Mouse (Mus musculus) natural killer cell, adult 2 months (primary cell): ENCODE data around the gene Gm49339.
"Not testable (repeated sequence)": the region's sequence is repeated elsewhere in the genome, so short reads cannot be mapped to it uniquely, and the experiment has no call there.

Experiments used
- DNase-seq, 2 experiments: peaks; one replicate each; pipeline ENCODE4 v3.0.0; 2022; ENCODE audit warnings: low spot score in 2 of 2

Gene Gm49339

DNA sequence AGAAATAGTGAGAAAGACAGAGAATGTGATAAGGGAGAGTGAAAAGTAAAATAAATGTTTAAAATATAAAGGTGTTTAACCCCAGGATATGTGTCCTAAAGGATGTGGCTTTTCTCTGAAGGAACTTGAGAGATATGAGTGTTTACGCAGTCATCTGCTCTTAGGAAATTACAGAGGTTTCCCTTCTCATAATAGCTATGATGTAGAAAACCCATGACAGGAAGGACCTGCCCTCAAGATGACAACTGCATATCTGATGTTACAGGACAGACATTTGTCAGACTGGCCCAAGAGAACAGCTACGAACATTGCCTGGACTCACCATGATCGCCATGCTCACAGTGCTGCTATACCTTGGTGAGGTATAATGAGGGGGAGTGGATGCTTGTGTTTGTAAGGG is at the start of gene Gm49339, which contains the start of gene Lilr4b:
TSS of gene Gm49339 (plus strand) at position 216 of the 400 bp plus-strand sequence.
TSS of gene Lilr4b (plus strand) at position 236 of the 400 bp plus-strand sequence.
- DNase-seq: not testable (repeated sequence)

DNA sequence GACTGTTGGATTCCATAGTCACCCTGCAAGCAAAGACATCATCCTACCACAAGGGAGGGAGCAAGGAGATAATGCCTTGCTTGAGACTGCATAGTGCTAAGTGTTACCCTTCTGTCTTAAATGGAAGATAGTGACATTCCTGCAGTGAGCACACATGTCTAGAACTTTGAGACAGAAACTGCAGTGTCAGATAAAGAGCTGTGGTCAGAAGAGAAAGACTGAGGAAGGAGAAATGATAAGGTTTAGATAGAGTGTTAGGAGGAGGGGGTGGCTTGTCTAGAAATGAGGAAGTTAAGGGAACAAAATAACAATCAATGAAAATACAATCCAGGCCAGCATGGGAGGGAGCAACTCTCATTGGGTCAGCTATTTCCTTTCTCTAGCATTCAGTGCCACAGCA is 47.5 kb upstream of the Gm49339 start:
- DNase-seq: no peak

DNA sequence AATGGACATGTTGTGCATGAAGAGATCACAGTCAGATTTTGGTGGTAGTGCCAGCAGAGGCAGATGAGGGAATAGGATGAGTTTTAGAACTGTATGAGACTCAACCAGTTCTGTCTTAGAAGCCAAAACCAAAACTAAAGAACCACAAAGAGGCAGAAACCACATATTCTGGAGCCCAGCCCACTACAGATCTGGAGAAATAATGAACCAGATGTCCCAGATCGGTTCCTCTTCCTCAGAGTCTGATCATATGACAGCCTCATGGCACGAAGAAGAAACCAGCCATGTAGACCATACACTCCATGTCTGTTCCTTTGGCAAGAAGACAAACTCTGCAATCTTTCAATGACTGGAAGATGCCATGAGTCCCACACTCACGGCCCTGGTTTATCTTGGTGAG is 44.7 kb upstream of the Gm49339 start:
- DNase-seq: no peak

DNA sequence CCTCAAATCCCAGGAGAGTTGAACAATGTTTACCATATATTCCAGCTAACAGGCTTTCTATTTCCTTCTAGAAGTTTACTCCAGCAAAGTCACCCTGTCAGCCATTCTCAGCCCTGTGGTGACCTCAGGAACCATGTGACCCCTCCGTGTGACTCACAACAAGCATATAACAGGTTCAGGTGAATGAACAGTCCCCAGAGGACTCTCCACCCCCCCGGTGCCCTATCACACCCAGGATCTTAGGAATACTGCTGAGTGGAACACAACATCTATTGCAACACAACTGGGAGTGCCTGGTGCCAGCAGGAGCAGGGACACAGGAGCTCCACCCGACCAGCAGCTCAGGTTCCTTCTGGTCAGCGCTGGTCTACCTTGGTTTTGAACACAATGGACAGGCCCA is 28.8 kb upstream of the Gm49339 start:
- no peak for DNase-seq

DNA sequence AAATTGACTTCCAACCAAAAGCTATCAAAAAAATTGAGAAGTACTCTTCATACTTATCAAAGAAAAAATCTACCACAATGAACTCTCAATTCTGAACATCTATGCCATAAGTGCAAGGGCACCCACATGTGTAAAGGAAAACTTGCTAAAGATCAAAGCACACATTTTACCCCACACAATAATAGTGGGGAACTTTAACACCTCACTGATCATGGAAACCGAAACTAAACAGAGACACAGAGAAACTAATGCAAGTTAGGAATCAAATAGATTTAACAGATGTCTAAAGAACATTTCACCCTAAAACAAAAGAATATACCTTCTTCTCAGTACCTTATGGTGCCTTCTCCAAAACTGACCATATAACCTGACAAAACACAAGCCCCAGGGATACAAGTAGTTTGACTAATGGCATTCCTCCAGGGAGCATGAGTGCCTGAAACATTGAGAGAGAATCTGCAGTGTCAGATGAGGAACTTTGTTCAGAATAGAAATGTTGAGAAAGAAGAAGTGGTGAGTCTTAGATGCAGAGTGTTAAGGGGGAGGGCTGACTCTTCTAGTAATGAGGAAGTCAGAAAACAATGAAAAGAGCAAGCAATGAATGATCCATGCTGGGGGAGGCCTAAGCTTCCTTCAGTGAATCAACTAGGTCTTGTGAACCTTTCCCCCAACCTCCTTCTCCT is 26.7 kb upstream of the Gm49339 start:
- DNase-seq: peak in 1 of 2 experiments; percentile 32

DNA sequence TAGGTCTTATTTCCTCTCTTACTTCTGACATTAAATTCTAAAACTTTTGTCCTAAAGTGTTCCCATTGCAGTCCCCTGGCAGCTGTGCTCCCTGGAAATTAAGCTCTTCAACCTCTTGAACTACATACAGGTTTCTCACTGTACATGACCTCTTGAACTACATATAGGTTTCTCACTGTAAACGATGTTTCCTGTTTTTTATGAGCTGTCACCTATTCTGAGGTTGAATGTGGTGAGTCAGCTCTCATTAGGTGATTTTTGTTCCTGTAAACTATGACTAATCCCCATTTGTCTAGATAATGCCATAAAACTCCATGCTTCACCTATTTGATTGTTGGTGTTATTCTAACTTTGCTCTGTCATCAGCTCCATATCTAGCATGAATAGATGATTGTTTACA is 26.0 kb upstream of the Gm49339 start:
- DNase-seq: peak in 1 of 2 experiments; percentile 7

DNA sequence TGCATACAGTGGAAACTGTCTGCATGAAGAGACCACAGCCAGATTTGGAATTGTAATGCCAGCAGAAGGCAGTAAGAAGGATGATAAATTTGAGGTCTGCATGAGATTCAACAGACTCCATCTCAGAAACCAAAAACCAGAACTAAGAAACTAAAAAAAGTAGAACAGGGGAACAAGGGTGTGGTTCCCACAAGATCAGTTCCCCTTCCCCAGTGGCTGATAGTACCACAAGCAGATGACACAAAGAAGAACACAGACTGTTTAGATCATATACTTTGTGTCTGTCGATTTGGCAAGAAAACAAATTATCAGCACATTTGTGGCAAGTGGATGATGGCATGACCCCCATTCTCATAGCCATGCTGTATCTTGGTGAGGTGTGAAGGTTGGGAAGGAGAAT is 24.6 kb upstream of the Gm49339 start:
- DNase-seq: peak in 1 of 2 experiments; percentile 32

DNA sequence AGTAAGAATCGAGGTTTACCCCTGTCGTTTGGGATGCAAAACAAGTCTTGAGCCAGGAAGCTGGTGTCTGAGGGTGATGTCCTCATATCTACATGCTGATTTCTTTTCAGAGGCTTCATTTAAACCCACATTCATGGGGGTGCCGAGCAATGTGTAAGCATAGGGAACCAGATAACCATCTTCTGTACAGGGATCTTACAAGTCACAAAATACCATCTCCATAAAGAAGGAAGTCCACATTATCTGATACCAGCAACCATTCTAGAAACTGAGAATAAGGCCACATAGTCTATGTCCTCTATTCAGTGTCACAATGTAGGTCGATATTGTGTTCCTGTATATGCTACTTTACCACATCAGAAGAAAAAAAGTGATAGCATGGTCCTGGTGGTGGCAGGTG is 24.0 kb upstream of the Gm49339 start:
- no peak for DNase-seq

DNA sequence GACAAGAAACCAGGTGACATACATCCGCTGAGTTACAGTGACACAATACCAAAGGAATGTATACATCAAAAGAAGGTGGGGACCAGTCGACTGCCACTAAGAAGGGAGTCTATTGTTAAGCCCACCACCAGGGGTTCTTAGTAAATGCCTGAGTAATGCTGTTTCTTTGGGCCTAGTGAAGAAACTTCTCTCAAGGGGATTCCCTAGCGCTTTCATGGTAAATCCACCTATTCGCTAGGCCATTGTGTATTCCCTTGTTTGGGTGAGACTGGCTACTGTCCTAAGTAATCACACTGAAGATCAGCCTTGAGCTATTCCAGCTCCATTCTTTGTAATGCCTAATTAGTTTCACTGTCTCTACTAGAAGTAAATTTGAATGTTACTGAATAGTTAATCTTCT is 16.6 kb upstream of the Gm49339 start:
- not testable (repeated sequence) for DNase-seq

DNA sequence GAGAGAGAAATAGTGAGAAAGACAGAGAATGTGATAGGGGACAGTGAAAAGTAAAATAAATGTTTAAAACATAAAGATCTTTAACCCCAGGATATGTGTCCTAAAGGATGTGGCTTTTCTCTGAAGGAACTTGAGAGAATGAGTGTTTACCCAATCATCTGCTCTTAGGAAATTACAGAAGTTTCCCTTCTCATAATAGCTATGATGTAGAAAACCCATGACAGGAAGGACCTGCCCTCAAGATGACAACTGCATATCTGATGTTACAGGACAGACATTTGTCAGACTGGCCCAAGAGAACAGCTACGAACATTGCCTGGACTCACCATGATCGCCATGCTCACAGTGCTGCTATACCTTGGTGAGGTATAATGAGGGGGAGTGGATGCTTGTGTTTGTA is 10.3 kb downstream of the Gm49339 start, which contains the start of gene Lilrb4a:
TSS of gene Lilrb4a (plus strand) at position 266 of the 400 bp plus-strand sequence.
- DNase-seq: peak in 1 of 2 experiments; percentile 5

DNA sequence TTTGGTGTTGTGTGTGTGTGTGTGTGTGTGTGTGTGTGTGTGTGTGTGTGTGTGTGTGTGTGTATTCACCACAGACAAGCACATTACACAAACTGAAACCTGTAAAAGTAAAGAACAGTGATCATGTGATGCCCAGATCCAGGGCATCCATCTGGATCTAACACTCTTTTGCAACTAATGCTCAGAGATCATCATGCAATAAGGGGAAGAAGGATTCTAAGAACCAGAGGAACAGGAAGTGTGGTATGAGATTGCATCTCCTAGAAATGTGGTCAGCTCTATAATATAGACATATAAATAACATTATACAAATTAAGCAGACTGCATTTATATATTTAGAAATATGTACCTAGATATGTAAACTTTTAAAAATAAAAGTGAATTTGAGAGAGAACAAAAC is 39.6 kb downstream of the Gm49339 start:
- no peak for DNase-seq

DNA sequence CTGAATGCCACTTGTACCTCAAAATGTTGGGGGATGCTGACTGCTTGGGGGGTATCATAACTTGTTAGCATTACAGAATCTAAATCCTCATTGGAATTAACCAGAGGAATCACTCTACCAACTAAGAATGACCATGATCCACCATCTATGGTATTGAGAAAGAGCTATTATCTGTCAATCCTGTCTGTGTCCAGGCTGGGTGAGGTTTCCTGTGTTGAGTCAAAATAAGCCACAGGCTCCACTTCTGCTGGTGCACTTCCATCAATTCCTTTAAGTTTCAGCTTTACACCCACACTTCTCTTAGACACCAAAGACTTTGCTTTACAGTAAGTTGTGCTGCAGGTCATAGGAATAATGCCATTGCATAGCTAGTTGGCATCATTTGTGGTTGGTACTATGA is 41.0 kb downstream of the Gm49339 start:
- DNase-seq: no peak

DNA sequence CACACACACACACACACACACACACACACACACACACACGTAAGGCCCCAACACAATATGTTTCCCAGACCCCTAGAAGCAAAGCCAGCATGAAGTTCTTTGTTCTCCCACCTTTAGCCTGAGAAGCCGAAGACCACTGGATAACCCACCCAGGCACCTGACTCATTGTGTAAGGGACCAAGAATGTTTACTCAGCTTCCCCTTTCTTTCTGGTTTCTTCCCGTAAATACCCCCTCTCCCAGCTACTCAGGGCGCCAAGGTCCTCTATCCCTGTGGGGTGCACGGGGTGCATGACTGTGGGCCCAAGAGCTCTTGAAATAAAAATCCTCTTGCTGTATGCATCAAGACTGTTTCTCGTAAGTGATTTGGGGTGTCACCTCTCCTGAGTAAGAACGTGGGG is 45.7 kb downstream of the Gm49339 start:
- no peak for DNase-seq

DNA sequence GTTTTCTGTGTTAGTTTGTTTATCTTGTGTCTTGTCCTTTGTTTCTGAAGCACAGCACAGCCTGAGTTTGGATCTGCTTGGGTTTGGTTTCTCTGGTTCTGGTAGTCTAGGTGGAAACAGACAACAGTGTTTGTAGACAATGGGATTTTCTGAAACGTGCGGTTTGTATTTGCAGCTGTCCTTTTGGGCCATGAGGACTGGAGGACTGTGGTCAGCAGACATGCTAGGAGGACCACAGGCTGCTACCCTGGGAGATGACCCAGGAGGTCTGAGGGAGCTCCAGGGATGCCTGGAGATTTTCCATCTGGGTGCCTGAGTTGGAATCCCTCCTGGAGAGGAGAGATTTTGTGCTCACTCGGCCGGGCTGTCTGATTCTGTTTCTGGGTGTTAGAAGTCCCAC is 46.2 kb downstream of the Gm49339 start:
- no peak for DNase-seq

DNA sequence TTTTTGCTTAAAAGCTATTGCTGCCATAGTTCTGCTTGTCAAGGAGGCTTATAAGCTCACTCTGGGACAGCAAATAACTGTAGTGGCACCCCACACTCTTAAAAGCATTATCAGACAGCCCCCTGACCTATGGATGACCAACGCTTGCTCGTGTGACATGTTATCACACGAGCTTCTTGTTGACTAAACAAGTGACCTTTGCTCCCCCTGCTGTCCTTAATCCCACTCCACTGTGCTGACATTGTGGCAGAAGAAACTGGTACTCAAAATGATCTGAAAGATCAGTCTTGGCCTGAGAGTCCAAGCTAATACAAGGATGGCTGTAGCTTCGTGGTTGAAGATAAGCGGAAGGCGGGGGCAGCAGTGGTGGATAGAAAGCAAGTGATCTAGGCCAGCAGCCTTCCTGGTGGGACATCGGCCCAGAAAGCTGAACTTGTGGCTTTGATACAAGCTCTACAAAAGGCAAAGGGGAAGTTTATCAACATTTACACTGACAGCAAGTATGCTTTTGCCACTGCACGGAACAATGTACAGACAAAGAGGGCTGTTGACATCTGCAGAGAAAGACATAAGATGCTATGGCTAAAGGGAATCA is 48.5 kb downstream of the Gm49339 start:
- DNase-seq: peak in 1 of 2 experiments; percentile 5

DNA sequence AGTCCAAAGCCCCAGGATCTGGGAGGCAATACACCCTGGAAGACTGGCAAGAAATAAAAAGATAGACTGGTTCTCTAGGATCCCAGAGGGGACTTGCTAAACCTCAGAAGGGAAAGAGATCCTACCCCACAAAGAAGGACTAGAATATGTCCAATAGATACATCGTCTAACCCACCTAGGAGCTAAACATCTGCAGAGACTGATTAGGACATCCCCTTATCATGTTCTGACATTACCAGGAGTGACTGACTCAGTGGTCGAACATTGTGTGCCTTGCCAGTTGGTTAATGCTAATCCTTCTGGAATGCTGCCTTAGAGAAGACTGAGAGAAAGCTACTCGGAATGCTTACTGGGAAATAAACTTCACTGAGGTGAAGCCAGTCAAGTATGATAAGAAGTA is 49.1 kb downstream of the Gm49339 start:
- no peak for DNase-seq

DNA sequence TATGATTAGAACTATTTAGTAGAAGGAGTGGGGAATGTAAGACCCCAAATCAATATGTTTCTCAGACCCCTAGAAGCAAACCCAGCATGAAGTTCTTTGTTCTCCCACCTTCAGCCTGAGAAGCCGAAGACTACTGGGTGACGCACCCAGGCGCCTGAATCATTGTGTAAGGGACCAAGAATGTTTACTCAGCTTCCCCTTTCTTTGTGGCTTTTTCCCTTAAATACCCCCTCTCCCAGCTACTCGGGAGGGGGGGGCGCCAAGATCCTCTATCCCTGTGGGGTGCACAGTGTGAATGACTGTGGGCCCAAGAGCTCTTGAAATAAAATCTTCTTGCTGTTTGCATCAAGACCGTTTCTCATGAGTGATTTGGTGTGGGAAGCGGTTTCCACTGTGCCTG is 50.4 kb downstream of the Gm49339 start:
- DNase-seq: no peak
